Mouse (Mus musculus) cortical plate, adult 2 months (tissue): ENCODE data around the gene Rbms1.

Source experiments
- CTCF ChIP-seq: fragments of 200-500 bp; IDR thresholded peaks from 2 replicates; pipeline ENCODE4 v1.5.1; 2011; ENCODE audit warnings: mild to moderate bottlenecking, control low read depth, low read length; ENCODE audit not compliant: insufficient read depth; ENCODE audit errors: extremely low read depth
- POLR2A ChIP-seq: fragments of 200-500 bp; IDR thresholded peaks from 2 replicates; pipeline ENCODE4 v1.6.1; 2011; ENCODE audit warnings: mild to moderate bottlenecking, low read length, control low read depth; ENCODE audit not compliant: insufficient read depth; ENCODE audit errors: extremely low read depth

GRCm38 (mm10) chr2:60705426-60705825 is 257.6 kb downstream of the Rbms1 start:
- TF ChIP-seq CTCF, result no peak
- no peak for TF ChIP-seq POLR2A
